Mouse (Mus musculus): ENCODE data around the gene Zpr1. TPM values are rescaled to one million over a fixed set of nuclear protein-coding genes. Genes with fewer than 3 reads are reported as not detected.
"Not testable (repeated sequence)": the region's sequence is repeated elsewhere in the genome, so short reads cannot be mapped to it uniquely, and the experiment has no call there.

Zpr1 gene
- polyA plus RNA-seq, 1 experiment from 2014 or later, result 57.8 TPM

- 90% methylated on average over 3 of the region's 3 CpGs for WGBS
- peaks cover 16% of the 10 kb centered on the region for H3K4me1 ChIP-seq (ENCODE audit: control insufficient read depth, insufficient read depth, low read depth, low read length)
- no peak overlapping the region for H3K27ac ChIP-seq (ENCODE audit: low read depth, low read length)
- H3K36me3 ChIP-seq (ENCODE audit: control insufficient read depth, insufficient read depth, low read length), result no peaks in the 10 kb centered on the region
- H3K9me3 ChIP-seq (ENCODE audit: control insufficient read depth, low read length), result peaks cover 2% of the 10 kb centered on the region; the same call in 1 of the 2 replicates
- H3K9ac ChIP-seq (ENCODE audit: low read depth, low read length), result no peak overlapping the region
- no peak overlapping the region for H3K4me3 ChIP-seq (ENCODE audit: low read length)
- no peaks in the 10 kb centered on the region; the same call in 1 of the 2 replicates for H3K27me3 ChIP-seq (replicated peaks; ENCODE audit: control insufficient read depth, insufficient read depth, low read length)
- H3K4me2 ChIP-seq (ENCODE audit: low read length), result no peak overlapping the region
- ATAC-seq, result no peak
Measured at GRCm38 (mm10) chr9:46317957-46318356, 45.1 kb downstream of the Zpr1 start.

GRCm38 (mm10) chr9:46319886-46320285 lies 47.0 kb downstream of the Zpr1 start, which contains the start of gene 4931429L15Rik:
4931429L15Rik (minus strand) TSS chr9:46319986.
- WGBS, result 87% methylated on average over 6 of the region's 6 CpGs
- not testable (repeated sequence) for H3K27me3 ChIP-seq (replicated peaks; ENCODE audit: control insufficient read depth, insufficient read depth, low read length); H3K27ac ChIP-seq (ENCODE audit: low read depth, low read length); H3K9me3 ChIP-seq (ENCODE audit: control insufficient read depth, low read length); H3K9ac ChIP-seq (ENCODE audit: low read depth, low read length); H3K4me3 ChIP-seq (ENCODE audit: low read length); ATAC-seq; H3K4me2 ChIP-seq (ENCODE audit: low read length); H3K36me3 ChIP-seq (ENCODE audit: control insufficient read depth, insufficient read depth, low read length)
- H3K4me1 ChIP-seq (ENCODE audit: control insufficient read depth, insufficient read depth, low read depth, low read length), result peaks cover 16% of the 10 kb centered on the region

GRCm38 (mm10) chr9:46320461-46320860 lies 47.6 kb downstream of the Zpr1 start:
- peaks cover 2% of the 10 kb centered on the region; the same call in 1 of the 2 replicates for H3K9me3 ChIP-seq (ENCODE audit: control insufficient read depth, low read length)
- no peaks in the 10 kb centered on the region for H3K27me3 ChIP-seq (replicated peaks; ENCODE audit: control insufficient read depth, insufficient read depth, low read length)
- 90% methylated on average over 2 of the region's 2 CpGs for WGBS
- no peak overlapping the region for H3K4me2 ChIP-seq (ENCODE audit: low read length)
- H3K36me3 ChIP-seq (ENCODE audit: control insufficient read depth, insufficient read depth, low read length), result no peaks in the 10 kb centered on the region
- H3K4me1 ChIP-seq (ENCODE audit: control insufficient read depth, insufficient read depth, low read depth, low read length), result peaks cover 15% of the 10 kb centered on the region
- no peak for ATAC-seq
- no peak overlapping the region for H3K27ac ChIP-seq (ENCODE audit: low read depth, low read length)
- H3K9ac ChIP-seq (ENCODE audit: low read depth, low read length), result no peak overlapping the region
- no peak overlapping the region for H3K4me3 ChIP-seq (ENCODE audit: low read length)

- Histone ChIP-seq H3K9me3 (ENCODE audit: control insufficient read depth, low read length) (no peaks in the 10 kb centered on the region), H3K9ac (ENCODE audit: low read depth, low read length) (no peak overlapping the region), H3K36me3 (ENCODE audit: control insufficient read depth, insufficient read depth, low read length) (no peaks in the 10 kb centered on the region), H3K4me3 (ENCODE audit: low read length) (no peak overlapping the region), H3K27me3 (replicated peaks; ENCODE audit: control insufficient read depth, insufficient read depth, low read length) (no peaks in the 10 kb centered on the region), H3K4me2 (ENCODE audit: low read length) (no peak overlapping the region), H3K27ac (ENCODE audit: low read depth, low read length) (no peak overlapping the region), H3K4me1 (ENCODE audit: control insufficient read depth, insufficient read depth, low read depth, low read length) (peaks cover 15% of the 10 kb centered on the region)
- no peak for ATAC-seq
- WGBS, result 81% methylated on average over 11 of the region's 11 CpGs
Measured at GRCm38 (mm10) chr9:46326694-46327405, 54.0 kb downstream of the Zpr1 start.

GRCm38 (mm10) chr9:46327706-46328571 lies 55.1 kb downstream of the Zpr1 start:
- Histone ChIP-seq H3K4me1 (ENCODE audit: control insufficient read depth, insufficient read depth, low read depth, low read length) (peaks cover 15% of the 10 kb centered on the region), H3K27me3 (replicated peaks; ENCODE audit: control insufficient read depth, insufficient read depth, low read length) (no peaks in the 10 kb centered on the region), H3K9me3 (ENCODE audit: control insufficient read depth, low read length) (no peaks in the 10 kb centered on the region), H3K4me3 (ENCODE audit: low read length) (no peak overlapping the region), H3K36me3 (ENCODE audit: control insufficient read depth, insufficient read depth, low read length) (no peaks in the 10 kb centered on the region), H3K27ac (ENCODE audit: low read depth, low read length) (peak overlapping the region; percentile 79), H3K9ac (ENCODE audit: low read depth, low read length) (peak overlapping the region; percentile 62; the same call in 1 of the 2 replicates), H3K4me2 (ENCODE audit: low read length) (peak overlapping the region; percentile 54; the same call in 1 of the 2 replicates)
- 37% methylated on average over 25 of the region's 25 CpGs for WGBS
- ATAC-seq, result peak; percentile 24; the same call in 1 of the 2 replicates

GRCm38 (mm10) chr9:46328572-46329249 lies 55.8 kb downstream of the Zpr1 start:
- Histone ChIP-seq H3K36me3 (ENCODE audit: control insufficient read depth, insufficient read depth, low read length) (no peaks in the 10 kb centered on the region), H3K27ac (ENCODE audit: low read depth, low read length) (peak overlapping the region; percentile 79), H3K27me3 (replicated peaks; ENCODE audit: control insufficient read depth, insufficient read depth, low read length) (no peaks in the 10 kb centered on the region), H3K9ac (ENCODE audit: low read depth, low read length) (peak overlapping the region; percentile 62), H3K4me2 (ENCODE audit: low read length) (peak overlapping the region; percentile 54), H3K4me3 (ENCODE audit: low read length) (peak overlapping the region; percentile 26), H3K9me3 (ENCODE audit: control insufficient read depth, low read length) (no peaks in the 10 kb centered on the region), H3K4me1 (ENCODE audit: control insufficient read depth, insufficient read depth, low read depth, low read length) (peaks cover 15% of the 10 kb centered on the region)
- 2% methylated on average over 30 of the region's 30 CpGs for WGBS
- peak; percentile 75 for ATAC-seq

- Histone ChIP-seq H3K4me1 (ENCODE audit: control insufficient read depth, insufficient read depth, low read depth, low read length) (peaks cover 15% of the 10 kb centered on the region), H3K4me2 (ENCODE audit: low read length) (peak overlapping the region; percentile 54), H3K36me3 (ENCODE audit: control insufficient read depth, insufficient read depth, low read length) (no peaks in the 10 kb centered on the region), H3K4me3 (ENCODE audit: low read length) (peak overlapping the region; percentile 26), H3K9ac (ENCODE audit: low read depth, low read length) (peak overlapping the region; percentile 62), H3K27ac (ENCODE audit: low read depth, low read length) (peak overlapping the region; percentile 79), H3K27me3 (replicated peaks; ENCODE audit: control insufficient read depth, insufficient read depth, low read length) (no peaks in the 10 kb centered on the region), H3K9me3 (ENCODE audit: control insufficient read depth, low read length) (no peaks in the 10 kb centered on the region)
- 0 out of 2 replicates have a peak, but pooled peaks have one; percentile 27 for ATAC-seq
- 5% methylated on average over 19 of the region's 19 CpGs for WGBS
Measured at GRCm38 (mm10) chr9:46329250-46329648, 56.4 kb downstream of the Zpr1 start.

GRCm38 (mm10) chr9:46329801-46330585 lies 57.1 kb downstream of the Zpr1 start:
- no peak overlapping the region for H3K4me3 ChIP-seq (ENCODE audit: low read length)
- no peak for ATAC-seq
- 17% methylated on average over 24 of the region's 24 CpGs for WGBS
- no peak overlapping the region for H3K4me2 ChIP-seq (ENCODE audit: low read length)
- no peaks in the 10 kb centered on the region for H3K9me3 ChIP-seq (ENCODE audit: control insufficient read depth, low read length)
- H3K36me3 ChIP-seq (ENCODE audit: control insufficient read depth, insufficient read depth, low read length), result no peaks in the 10 kb centered on the region
- no peak overlapping the region for H3K27ac ChIP-seq (ENCODE audit: low read depth, low read length)
- H3K9ac ChIP-seq (ENCODE audit: low read depth, low read length), result no peak overlapping the region
- H3K27me3 ChIP-seq (replicated peaks; ENCODE audit: control insufficient read depth, insufficient read depth, low read length), result no peaks in the 10 kb centered on the region
- peaks cover 15% of the 10 kb centered on the region for H3K4me1 ChIP-seq (ENCODE audit: control insufficient read depth, insufficient read depth, low read depth, low read length)
